Mouse (Mus musculus) lung, postnatal 0 days (tissue): Measurements from ENCODE around the gene Ccdc155. TPM values are rescaled to one million over a fixed set of nuclear protein-coding genes. Genes with fewer than 3 reads are reported as not detected.

Experiments
- ATAC-seq: fragments of 200-750 bp; cut with Nextera tagmentation; 2 replicates; pipeline ENCODE4 v1.8.0; 2017; ENCODE audit warnings: moderate library complexity
- DNase-seq: peaks from one replicate; pipeline ENCODE4 v3.0.0-alpha.2; 2016; ENCODE audit warnings: low spot score
- H3K27ac ChIP-seq: fragments of 300-500 bp; sonication (generic); 2 replicates; pipeline ENCODE4 v1.5.1; 2014; ENCODE audit warnings: antibody characterized with exemption, mild to moderate bottlenecking, low read length, mixed read lengths
- H3K27me3 ChIP-seq: fragments of 300-500 bp; sonication (generic); replicated peaks from 2 replicates; pipeline ENCODE4 v1.6.1; 2014; ENCODE audit warnings: low read length, mixed read lengths; ENCODE audit not compliant: insufficient read depth
- H3K36me3 ChIP-seq: fragments of 300-500 bp; sonication (generic); 2 replicates; pipeline ENCODE4 v1.6.1; 2014; ENCODE audit warnings: low read length, mixed read lengths; ENCODE audit not compliant: insufficient read depth
- H3K4me1 ChIP-seq: fragments of 300-500 bp; sonication (generic); 2 replicates; pipeline ENCODE4 v1.6.1; 2014; ENCODE audit warnings: antibody characterized with exemption, low read depth, low read length, mixed read lengths; ENCODE audit not compliant: insufficient read depth
- H3K4me2 ChIP-seq: fragments of 300-500 bp; sonication (generic); replicated peaks from 2 replicates; pipeline ENCODE4 v1.6.1; 2014; ENCODE audit warnings: low read depth, mild to moderate bottlenecking, low read length, moderate library complexity, mixed read lengths
- H3K4me3 ChIP-seq: fragments of 300-500 bp; sonication (generic); 2 replicates; pipeline ENCODE4 v1.5.1; 2014; ENCODE audit warnings: low read depth, low read length
- H3K9ac ChIP-seq: fragments of 300-500 bp; sonication (generic); replicated peaks from 2 replicates; pipeline ENCODE4 v1.6.1; 2014; ENCODE audit warnings: low read depth, mild to moderate bottlenecking
- H3K9me3 ChIP-seq: fragments of 300-500 bp; sonication (generic); 2 replicates; pipeline ENCODE4 v1.6.1; 2016; ENCODE audit warnings: low read length, mixed read lengths
- CTCF ChIP-seq: IDR thresholded peaks from 2 replicates; pipeline ENCODE4 v1.5.1; 2016; ENCODE audit warnings: antibody characterized with exemption, mild to moderate bottlenecking
- EP300 ChIP-seq: IDR thresholded peaks from 2 replicates; pipeline ENCODE4 v1.6.1; 2016; ENCODE audit warnings: antibody characterized with exemption, mild to moderate bottlenecking, control low read depth
- WGBS: fragments of 180-500 bp; shearing (Covaris S2); extraction: QIAGEN DNeasy Blood & Tissue Kit; methylation state at CpG from one replicate; pipeline ENCODE4 v1.1.7; 2014; 5-methylcytosine and 5-hydroxymethylcytosine counted together
- polyA plus RNA-seq: library from polyadenylated mRNA; unstranded; fragments of >200 nt; fragmentation: Nextera tagmentation; extraction: Ambion mirVana; gene quantifications from 2 replicates; pipeline ENCODE4 v1.2.1, GENCODE M21; 2015

The Ccdc155 gene
- polyA plus RNA-seq, 1 experiment from 2014 or later: 2.7 TPM

DNA sequence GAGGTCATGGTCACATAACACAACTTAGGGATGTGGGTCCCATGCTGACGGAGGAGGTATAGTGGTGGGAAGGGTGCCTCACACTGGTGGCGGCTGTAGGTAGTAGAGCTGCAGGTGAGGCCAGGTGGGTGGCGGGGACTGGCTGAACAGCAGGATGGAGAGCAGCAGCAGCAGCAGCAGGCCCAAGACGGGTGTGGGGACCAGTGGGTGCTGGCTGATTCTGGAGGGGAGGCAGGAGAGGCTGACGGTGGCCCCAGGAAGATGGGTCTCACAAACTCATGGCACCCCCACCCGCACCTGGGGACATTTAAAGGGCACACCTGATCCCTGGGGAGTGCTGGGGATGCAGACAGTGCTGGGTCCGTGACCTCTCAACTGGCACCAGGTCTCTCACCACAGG is 21.0 kb downstream of the Ccdc155 start:
- ATAC-seq: no peak
- WGBS: 54% methylated on average over 7 of the region's 7 CpGs

DNA sequence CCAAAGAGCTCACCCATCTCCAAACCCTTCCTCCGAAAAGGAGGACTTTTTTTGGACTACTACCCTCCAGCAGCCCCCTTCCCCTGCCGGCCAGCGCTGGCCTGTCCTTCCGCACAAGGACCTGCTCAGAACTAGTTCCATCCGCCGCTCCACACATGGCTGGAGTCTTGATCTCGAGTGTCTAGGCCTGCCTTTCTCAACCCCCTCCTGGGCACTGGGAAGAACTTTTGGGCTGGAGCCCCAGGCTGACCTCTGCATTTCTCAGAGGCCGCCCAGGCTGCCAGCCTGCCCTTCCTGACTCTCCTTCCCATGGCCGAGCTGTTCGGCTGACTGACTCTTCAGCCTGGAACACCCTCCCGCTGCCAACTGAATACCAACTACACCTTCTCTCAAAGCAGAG is 22.1 kb downstream of the Ccdc155 start:
- Histone ChIP-seq H3K9me3 (no peaks in the 10 kb centered on the region), H3K4me1 (peaks cover 4% of the 10 kb centered on the region; the same call in 1 of the 2 replicates), H3K36me3 (no peaks in the 10 kb centered on the region), H3K4me3 (peak overlapping the region; percentile 25), H3K9ac (no peak overlapping the region), H3K4me2 (peak overlapping the region; percentile 54), H3K27me3 (peaks cover 63% of the 10 kb centered on the region), H3K27ac (no peak overlapping the region)
- TF ChIP-seq EP300: no peak
- peak; percentile 16 for TF ChIP-seq CTCF
- WGBS: 11% methylated on average over 11 of the region's 11 CpGs
- DNase-seq (no peak), ATAC-seq (peak; percentile 34; the same call in 1 of the 2 replicates)

More for the DNA sequence above, 21.0 kb downstream of the Ccdc155 start:
- DNase-seq: no peak
- Histone ChIP-seq H3K9me3 (no peaks in the 10 kb centered on the region), H3K27ac (no peak overlapping the region), H3K4me2 (no peak overlapping the region), H3K4me1 (peaks cover 4% of the 10 kb centered on the region; the same call in 1 of the 2 replicates), H3K4me3 (no peak overlapping the region), H3K36me3 (no peaks in the 10 kb centered on the region), H3K27me3 (peaks cover 59% of the 10 kb centered on the region), H3K9ac (no peak overlapping the region)
- TF ChIP-seq EP300: no peak
- TF ChIP-seq CTCF: no peak

DNA sequence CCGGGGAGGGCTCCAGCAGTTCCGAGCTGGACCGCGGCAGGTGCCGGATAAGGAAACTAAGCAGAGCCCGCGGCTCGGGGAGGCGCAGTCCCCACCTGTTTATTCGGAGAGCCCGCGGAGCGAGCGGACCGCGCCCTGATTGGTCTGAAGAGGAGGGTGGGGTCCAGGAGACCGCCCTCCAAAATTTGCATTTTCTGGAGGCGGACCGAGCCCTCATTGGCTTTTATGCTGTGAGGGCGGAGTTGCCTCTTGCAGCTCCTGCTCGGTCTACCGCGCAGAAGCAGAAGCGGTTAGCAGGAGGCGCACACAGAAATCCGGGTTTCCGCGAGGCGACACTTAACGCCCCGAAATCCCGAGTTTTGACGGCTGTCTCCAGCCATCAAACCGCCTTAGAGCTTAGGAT is 22.5 kb downstream of the Ccdc155 start:
- peaks cover 67% of the 10 kb centered on the region for H3K27me3 ChIP-seq
- peak; percentile 96 for DNase-seq
- H3K36me3 ChIP-seq: no peaks in the 10 kb centered on the region
- no peak overlapping the region for H3K9ac ChIP-seq
- peaks cover 4% of the 10 kb centered on the region; the same call in 1 of the 2 replicates for H3K4me1 ChIP-seq
- WGBS: under 1% methylated on average over 33 of the region's 34 CpGs
- H3K4me2 ChIP-seq: peak overlapping the region; percentile 54
- H3K9me3 ChIP-seq: no peaks in the 10 kb centered on the region
- TF ChIP-seq EP300 (no peak), CTCF (no peak)
- peak; percentile 97 for ATAC-seq
- peak overlapping the region; percentile 25 for H3K4me3 ChIP-seq
- no peak overlapping the region for H3K27ac ChIP-seq

DNA sequence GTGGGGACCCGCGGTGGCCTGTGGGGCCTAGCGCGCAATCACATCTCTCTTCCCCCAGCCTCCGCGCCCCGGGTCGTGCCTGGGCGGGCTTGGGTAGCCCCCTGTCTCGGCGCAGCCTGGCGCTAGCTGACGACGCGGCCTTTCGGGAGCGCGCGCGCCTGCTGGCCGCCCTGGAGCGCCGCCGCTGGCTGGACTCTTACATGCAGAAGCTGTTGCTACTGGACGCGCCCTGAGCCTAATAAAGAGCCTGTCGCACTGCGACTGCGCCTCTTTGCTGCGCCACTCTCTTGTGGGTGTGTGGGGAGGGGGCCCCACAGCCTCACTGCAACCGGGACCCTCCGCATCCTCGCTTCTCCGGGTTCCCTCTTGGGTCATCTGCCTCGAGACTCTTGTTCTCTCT is 23.2 kb downstream of the Ccdc155 start:
- Histone ChIP-seq H3K36me3 (no peaks in the 10 kb centered on the region), H3K4me2 (no peak overlapping the region), H3K27me3 (peaks cover 73% of the 10 kb centered on the region), H3K27ac (no peak overlapping the region), H3K4me1 (peaks cover 4% of the 10 kb centered on the region; the same call in 1 of the 2 replicates), H3K9me3 (no peaks in the 10 kb centered on the region), H3K4me3 (no peak overlapping the region), H3K9ac (no peak overlapping the region)
- ATAC-seq (0 out of 2 replicates have a peak, but pooled peaks have one; percentile 13), DNase-seq (no peak)
- WGBS: 6% methylated on average over 30 of the region's 35 CpGs
- TF ChIP-seq CTCF (peak; percentile 39), EP300 (no peak)

DNA sequence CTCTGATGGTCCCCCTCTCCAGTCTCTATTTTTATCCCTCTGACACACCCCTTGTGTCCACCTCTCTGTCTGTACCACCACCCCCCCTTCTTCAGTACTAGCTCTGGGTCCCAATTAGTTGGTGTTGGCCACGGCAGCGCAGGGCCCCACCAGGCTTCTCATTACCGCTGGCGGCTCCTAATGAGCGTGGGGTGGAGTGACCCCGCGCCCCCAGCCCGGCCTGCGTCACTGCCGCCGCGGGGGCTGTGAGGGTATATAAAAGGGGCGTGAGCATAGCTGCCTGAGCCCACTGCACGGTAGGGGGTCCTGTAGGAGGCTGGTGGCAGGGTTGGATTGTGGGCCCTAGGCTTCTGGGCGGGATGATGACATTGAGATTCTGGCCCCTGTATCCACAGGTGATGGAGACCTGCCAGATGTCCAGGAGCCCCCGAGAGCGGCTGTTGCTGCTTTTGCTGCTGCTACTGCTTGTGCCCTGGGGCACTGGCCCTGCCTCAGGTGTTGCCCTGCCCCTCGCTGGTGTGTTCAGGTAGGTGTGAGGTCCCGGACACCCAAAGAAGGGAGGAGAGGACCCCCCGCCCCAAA is 23.7 kb downstream of the Ccdc155 start, which contains the start of gene Pth2:
TSS of gene Pth2 (plus strand) at position 100 of the 582 bp plus-strand sequence.
- H3K9ac ChIP-seq: no peak within 1 kb of the TSS
- TF ChIP-seq CTCF: no peak
- no peak for TF ChIP-seq EP300
- peaks cover 4% of the 10 kb centered on the region; the same call in 1 of the 2 replicates for H3K4me1 ChIP-seq
- H3K4me3 ChIP-seq: no peak within 1 kb of the TSS
- 0 out of 2 replicates have a peak within 1 kb of the TSS, but pooled peaks have one; percentile 54 for H3K4me2 ChIP-seq
- ATAC-seq: no peak
- H3K27me3 ChIP-seq: peaks cover 78% of the 10 kb centered on the region
- H3K9me3 ChIP-seq: no peaks in the 10 kb centered on the region
- 23% methylated on average over 17 of the region's 20 CpGs for WGBS
- no peak for DNase-seq
- no peak within 1 kb of the TSS for H3K27ac ChIP-seq
- no peaks in the 10 kb centered on the region for H3K36me3 ChIP-seq

- ATAC-seq (no peak), DNase-seq (no peak)
- 17% methylated on average over 7 of the region's 7 CpGs for WGBS
- no peaks in the 10 kb centered on the region for H3K9me3 ChIP-seq
- H3K9ac ChIP-seq: no peak within 1 kb of the TSS
- H3K27ac ChIP-seq: no peak within 1 kb of the TSS
- peaks cover 86% of the 10 kb centered on the region for H3K27me3 ChIP-seq
- H3K4me3 ChIP-seq: no peak within 1 kb of the TSS
- no peak within 1 kb of the TSS for H3K4me2 ChIP-seq
- TF ChIP-seq CTCF (no peak), EP300 (no peak)
- no peaks in the 10 kb centered on the region for H3K36me3 ChIP-seq
- peaks cover 4% of the 10 kb centered on the region; the same call in 1 of the 2 replicates for H3K4me1 ChIP-seq
Observed at GRCm38 (mm10) chr7:45179469-45179868, 25.2 kb downstream of the Ccdc155 start, which contains the start of gene Gfy. Gfy (minus strand) TSS chr7:45179569.
